Mouse (Mus musculus) lung, adult 2 months (tissue): ENCODE measurements around the gene Pcdh15.

Source experiments
- CTCF ChIP-seq: fragments of 200-500 bp; IDR thresholded peaks from 2 replicates; pipeline ENCODE4 v1.5.1; 2011; ENCODE audit warnings: mild to moderate bottlenecking, low read length, control low read depth; ENCODE audit not compliant: insufficient read depth
- POLR2A ChIP-seq: fragments of 200-500 bp; IDR thresholded peaks from 2 replicates; pipeline ENCODE4 v1.6.1; 2011; ENCODE audit warnings: low read depth, mild to moderate bottlenecking, control low read depth, low read length, borderline replicate concordance; ENCODE audit errors: extremely low read depth

DNA sequence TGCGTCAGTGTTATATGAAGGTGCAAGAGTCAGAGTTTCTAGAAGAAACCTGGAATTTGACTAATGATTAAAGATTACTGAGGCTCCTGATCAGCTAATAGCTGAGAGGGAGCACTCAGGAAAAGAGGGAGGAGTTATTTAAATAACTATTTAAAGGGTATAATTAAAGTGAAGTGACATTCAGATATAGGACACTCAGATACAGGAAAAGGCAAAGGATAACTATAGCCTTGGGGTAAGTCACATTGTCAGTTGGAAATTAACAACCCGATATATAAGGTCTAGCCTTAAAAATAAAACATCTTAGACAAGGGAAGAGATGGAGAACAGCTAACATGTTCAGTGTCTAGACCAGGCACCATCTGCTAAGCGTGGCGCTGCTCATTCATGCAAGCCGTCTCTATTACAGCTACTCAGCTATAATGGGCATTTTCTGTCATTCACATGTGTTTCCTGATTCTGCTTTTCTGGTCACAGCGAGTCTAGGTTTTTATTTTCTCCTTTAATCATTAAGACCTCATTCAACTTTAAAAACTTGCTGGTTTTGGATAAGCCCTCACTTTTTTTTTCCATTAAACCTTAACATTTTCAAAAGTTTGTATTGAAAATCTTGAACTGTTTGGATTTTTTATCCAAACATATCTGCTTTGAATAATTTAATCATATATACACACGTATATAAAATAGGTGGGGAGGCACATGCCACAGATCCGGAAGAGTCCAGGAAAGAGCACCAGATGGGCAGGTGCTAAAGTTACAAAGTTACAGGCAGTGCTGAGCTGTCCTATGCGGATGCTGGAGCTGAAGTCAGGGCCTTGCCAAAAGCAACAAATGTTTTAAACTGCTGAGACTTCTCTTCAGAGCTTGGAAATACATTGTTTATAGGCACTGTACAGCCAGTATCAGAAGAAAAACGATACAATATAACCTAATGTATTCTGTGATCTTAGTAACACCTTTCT, 1288.7 kb downstream of the Pcdh15 start:
- no peak for TF ChIP-seq POLR2A
- no peak for TF ChIP-seq CTCF
